Mouse (Mus musculus) ES-E14 (cell line): ENCODE measurements at regions not wholly inside any gene's neighbourhood (a gene's known extent, or its start where the extent isn't known, plus 50 kb on each side); places are given as distances from the start of the nearest gene placed in this dataset.

Experiments used
- DNase-seq: peaks from one replicate; pipeline ENCODE4 v3.0.0-alpha.2; 2013; ENCODE audit warnings: low read depth, low spot score
- H3K27ac ChIP-seq: 2 replicates; pipeline ENCODE4 v1.5.1; 2012; ENCODE audit warnings: low read depth, mild to moderate bottlenecking, low read length, moderate library complexity, mixed read lengths; ENCODE audit not compliant: poor library complexity, insufficient read depth, severe bottlenecking
- H3K36me3 ChIP-seq: 2 replicates; pipeline ENCODE4 v1.6.1; 2012; ENCODE audit warnings: mild to moderate bottlenecking, low read length, moderate library complexity, mixed read lengths; ENCODE audit not compliant: control insufficient read depth, poor library complexity, insufficient read depth, severe bottlenecking
- H3K4me1 ChIP-seq, 2 experiments: fragments of 150-350 bp in 1 of 2; sonication (generic) in 1 of 2; 2 replicates each; pipeline ENCODE4 v1.6.1; 2012; ENCODE audit warnings: low read length in 2 of 2, mild to moderate bottlenecking in 1 of 2, mixed read lengths in 1 of 2; ENCODE audit not compliant: control insufficient read depth in 2 of 2, insufficient read depth in 2 of 2, poor library complexity in 1 of 2
- H3K4me3 ChIP-seq, 2 experiments: fragments of 150-350 bp in 1 of 2; sonication (generic) in 1 of 2; 2 replicates each; pipeline ENCODE4 v1.5.1; 2012; ENCODE audit warnings: low read length in 2 of 2, low read depth in 1 of 2, mild to moderate bottlenecking in 1 of 2, mixed read lengths in 1 of 2; ENCODE audit not compliant: insufficient read depth in 1 of 2, poor library complexity in 1 of 2, severe bottlenecking in 1 of 2
- H3K9ac ChIP-seq: 2 replicates; pipeline ENCODE4 v1.6.1; 2012; ENCODE audit warnings: low read depth, mild to moderate bottlenecking, low read length, mixed read lengths; ENCODE audit not compliant: poor library complexity, insufficient read depth, severe bottlenecking
- H3K9me3 ChIP-seq: fragments of 150-350 bp; sonication (generic); 2 replicates; pipeline ENCODE4 v1.6.1; 2012; ENCODE audit warnings: low read depth, mild to moderate bottlenecking, low read length; ENCODE audit not compliant: control insufficient read depth, insufficient read depth
- CHD2 ChIP-seq: IDR thresholded peaks from 2 replicates; pipeline ENCODE4 v1.6.1; 2014; ENCODE audit warnings: mild to moderate bottlenecking, low read depth, low read length, inconsistent platforms
- HCFC1 ChIP-seq: IDR thresholded peaks from 2 replicates; pipeline ENCODE4 v1.6.1; 2012; ENCODE audit warnings: low read length, inconsistent platforms, borderline replicate concordance; ENCODE audit not compliant: insufficient read depth
- MAFK ChIP-seq: IDR thresholded peaks from 2 replicates; pipeline ENCODE4 v1.6.1; 2014; ENCODE audit warnings: mild to moderate bottlenecking, low read depth, low read length, inconsistent platforms; ENCODE audit not compliant: insufficient read depth
- ZC3H11A ChIP-seq: IDR thresholded peaks from 2 replicates; pipeline ENCODE4 v1.6.1; 2012; ENCODE audit warnings: low read depth, mild to moderate bottlenecking, inconsistent platforms, low read length, borderline replicate concordance
- ZNF384 ChIP-seq: IDR thresholded peaks from 2 replicates; pipeline ENCODE4 v1.6.1; 2012; ENCODE audit warnings: low read depth, low read length, inconsistent platforms
- in situ Hi-C, 2 experiments: fragments of 600-800 bp; cut with MboI; formaldehyde crosslinking; loops; one replicate each; pipeline ENCODE4 v1.15.1; 2025; ENCODE audit warnings: low sequenced_read_pairs in 2 of 2, inconsistent platforms in 1 of 2; ENCODE audit not compliant: unreplicated experiment in 2 of 2

- Histone ChIP-seq H3K9me3 (no peaks in the 10 kb centered on the region), H3K4me1 (0 out of 4 replicates have a peak, but pooled peaks cover 0 to 2% of the 10 kb centered on the region in 2 experiments), H3K9ac (no peak overlapping the region), H3K4me3 (no peak overlapping the region), H3K27ac (no peak overlapping the region), H3K36me3 (no peaks in the 10 kb centered on the region)
- no peak for DNase-seq
- in situ Hi-C loops: no loop called here
- no peak for TF ChIP-seq HCFC1
- no peak for TF ChIP-seq MAFK
- TF ChIP-seq CHD2: no peak
- TF ChIP-seq ZNF384: no peak
These were observed 512.5 kb upstream of the Apob start for GRCm38 (mm10) chr12:7464947-7465346.

GRCm38 (mm10) chr12:7512579-7513248 is 464.7 kb upstream of the Apob start:
- Histone ChIP-seq H3K9ac (no peak overlapping the region), H3K36me3 (no peaks in the 10 kb centered on the region), H3K27ac (no peak overlapping the region), H3K4me3 (no peak overlapping the region), H3K4me1 (no peaks in the 10 kb centered on the region), H3K9me3 (no peaks in the 10 kb centered on the region)
- in situ Hi-C loops: no loop called here
- no peak for TF ChIP-seq HCFC1
- no peak for TF ChIP-seq CHD2
- no peak for TF ChIP-seq MAFK
- TF ChIP-seq ZNF384: no peak
- no peak for TF ChIP-seq ZC3H11A
- no peak for DNase-seq

- in situ Hi-C loops: no loop called here
- no peak for TF ChIP-seq HCFC1
- TF ChIP-seq CHD2: no peak
- no peak for TF ChIP-seq MAFK
- TF ChIP-seq ZNF384: no peak
- TF ChIP-seq ZC3H11A: no peak
- H3K9me3 ChIP-seq: no peaks in the 10 kb centered on the region
- H3K27ac ChIP-seq: no peak overlapping the region
- no peak overlapping the region for H3K4me3 ChIP-seq
- no peak overlapping the region for H3K9ac ChIP-seq
- DNase-seq: peak; percentile 45
- no peaks in the 10 kb centered on the region for H3K36me3 ChIP-seq
- peaks cover 4 to 12% of the 10 kb centered on the region in 2 experiments; a peak in 3 of 4 replicates for H3K4me1 ChIP-seq
These were observed 440.1 kb upstream of the Apob start for GRCm38 (mm10) chr12:7537389-7537788.

GRCm38 (mm10) chr12:7543281-7543981 is 434.0 kb upstream of the Apob start:
- H3K9ac ChIP-seq: no peak overlapping the region
- H3K9me3 ChIP-seq: no peaks in the 10 kb centered on the region
- H3K4me3 ChIP-seq: no peak overlapping the region
- H3K4me1 ChIP-seq: peaks cover 0 to 4% of the 10 kb centered on the region in 2 experiments; a peak in 1 of 4 replicates
- in situ Hi-C loops: no loop called here
- peak; percentile 20 for DNase-seq
- H3K36me3 ChIP-seq: no peaks in the 10 kb centered on the region
- no peak overlapping the region for H3K27ac ChIP-seq
- no peak for TF ChIP-seq ZNF384
- no peak for TF ChIP-seq HCFC1
- TF ChIP-seq ZC3H11A: peak; percentile 27; the same call in 1 of the 2 replicates
